Mouse (Mus musculus): ENCODE measurements around the gene Ntrk2. TPM values are rescaled to one million over a fixed set of nuclear protein-coding genes. Genes with fewer than 3 reads are reported as not detected.
A peak's percentile ranks its signal among the peaks of the same experiment; 100 is the strongest.

Gene Ntrk2
- total and polyA plus RNA-seq, 2 experiments from 2014 or later = 160 to 233 TPM

DNA sequence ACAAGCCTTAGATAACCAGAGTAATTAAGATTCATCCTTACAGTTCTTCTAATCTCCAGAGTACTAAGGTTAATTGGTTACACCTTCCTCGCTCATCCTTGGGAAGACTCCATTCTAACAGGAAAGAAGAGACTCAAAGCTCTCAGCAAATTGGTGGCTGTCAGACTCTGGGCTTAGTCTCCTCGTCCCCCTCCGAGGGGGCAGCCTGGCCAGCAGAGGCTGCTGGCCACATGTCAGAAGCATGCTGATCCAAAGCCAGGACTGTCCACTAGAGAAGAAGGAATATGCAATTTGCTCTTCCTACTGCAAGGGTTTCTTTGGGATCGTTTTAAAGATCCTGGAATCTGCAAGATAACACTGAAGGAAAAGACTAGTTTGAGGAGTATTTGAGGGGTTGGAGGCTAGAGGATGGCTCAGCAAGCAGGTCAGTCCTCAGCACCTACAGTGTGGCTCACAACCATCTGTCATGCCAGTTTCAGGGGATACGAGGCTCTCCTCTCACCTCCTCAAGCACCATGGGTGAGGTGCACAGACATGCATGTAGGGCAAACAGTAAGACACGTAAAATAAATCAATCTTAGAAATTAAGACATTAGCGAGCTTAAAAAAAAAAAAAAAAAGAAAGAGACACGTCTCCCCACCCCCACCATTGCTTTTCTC is 60.5 kb downstream of the Ntrk2 start:
- ATAC-seq (0 out of 2 replicates have a peak, but pooled peaks have one; percentile 15), DNase-seq (ENCODE audit: low spot score) (peak; percentile 43)
- H3K4me1 ChIP-seq (ENCODE audit: insufficient read depth, low read length) = no peaks in the 10 kb centered on the region
- H3K4me3 ChIP-seq (ENCODE audit: low read length) = no peak overlapping the region
- 0 out of 2 replicates have a peak, but pooled peaks have one; percentile 14 for TF ChIP-seq CTCF (IDR thresholded peaks at IDR 0.05; ENCODE audit: low read depth)
- WGBS = 69% methylated on average over 8 of the region's 8 CpGs
- H3K27ac ChIP-seq = no peak overlapping the region
- peaks cover 13% of the 10 kb centered on the region; the same call in 1 of the 2 replicates for H3K36me3 ChIP-seq (ENCODE audit: insufficient read depth, low read length)
- no peak overlapping the region for H3K4me2 ChIP-seq (ENCODE audit: low read depth, low read length)
- H3K27me3 ChIP-seq (ENCODE audit: insufficient read depth, low read length) = no peaks in the 10 kb centered on the region
- no peaks in the 10 kb centered on the region for H3K9me3 ChIP-seq (ENCODE audit: low read length)
- no peak overlapping the region for H3K9ac ChIP-seq (replicated peaks; ENCODE audit: low read length)

DNA sequence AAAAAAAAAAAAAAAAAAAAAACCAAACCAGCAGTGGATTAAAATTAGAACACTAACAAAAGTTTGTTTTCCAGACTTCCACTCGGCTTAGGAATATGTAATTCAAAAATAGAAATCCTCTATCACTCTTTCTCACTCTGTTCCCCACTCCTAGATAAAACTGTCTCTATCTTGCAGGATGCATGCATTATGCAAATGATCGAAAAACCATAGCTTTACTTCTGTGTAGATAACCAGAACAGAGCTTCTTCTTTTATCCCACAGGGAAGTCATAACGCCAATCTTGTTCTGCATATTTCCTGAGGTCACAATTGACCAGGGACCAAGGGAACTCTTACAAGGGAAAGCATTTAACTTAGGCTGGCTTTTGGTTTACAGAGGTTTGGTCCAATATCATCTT is 76.1 kb downstream of the Ntrk2 start:
- peaks cover 14% of the 10 kb centered on the region; the same call in 1 of the 2 replicates for H3K36me3 ChIP-seq (ENCODE audit: insufficient read depth, low read length)
- WGBS = 87% methylated on average over 3 of the region's 3 CpGs
- ATAC-seq (no peak), DNase-seq (ENCODE audit: low spot score) (no peak)
- H3K9ac ChIP-seq (replicated peaks; ENCODE audit: low read length) = no peak overlapping the region
- H3K27ac ChIP-seq = no peak overlapping the region
- peaks cover 4% of the 10 kb centered on the region; the same call in 1 of the 2 replicates for H3K4me1 ChIP-seq (ENCODE audit: insufficient read depth, low read length)
- H3K4me2 ChIP-seq (ENCODE audit: low read depth, low read length) = no peak overlapping the region
- no peaks in the 10 kb centered on the region for H3K9me3 ChIP-seq (ENCODE audit: low read length)
- H3K27me3 ChIP-seq (ENCODE audit: insufficient read depth, low read length) = no peaks in the 10 kb centered on the region
- no peak overlapping the region for H3K4me3 ChIP-seq (ENCODE audit: low read length)
- TF ChIP-seq CTCF (IDR thresholded peaks at IDR 0.05; ENCODE audit: low read depth) = no peak

DNA sequence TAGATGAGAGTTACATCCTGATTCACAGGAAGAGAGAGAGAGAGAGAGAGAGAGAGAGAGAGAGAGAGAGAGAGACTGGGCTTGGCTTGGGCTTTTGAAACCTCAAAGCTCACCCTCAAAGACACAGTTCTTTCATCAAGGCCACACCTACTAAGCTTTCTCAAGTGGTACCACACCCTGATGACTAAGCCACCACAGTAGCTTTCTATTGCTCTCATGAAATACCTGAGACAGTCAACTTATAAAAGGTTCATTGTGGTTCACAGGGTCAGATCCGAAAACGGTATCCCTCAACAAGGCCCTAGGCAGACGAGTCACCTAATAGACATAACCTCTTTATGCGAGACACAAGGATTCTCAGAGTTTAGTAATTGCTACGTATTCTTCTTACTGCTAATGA is 76.5 kb downstream of the Ntrk2 start:
- ATAC-seq (no peak), DNase-seq (ENCODE audit: low spot score) (no peak)
- Histone ChIP-seq H3K4me1 (ENCODE audit: insufficient read depth, low read length) (peaks cover 4% of the 10 kb centered on the region; the same call in 1 of the 2 replicates), H3K27me3 (ENCODE audit: insufficient read depth, low read length) (no peaks in the 10 kb centered on the region), H3K9ac (replicated peaks; ENCODE audit: low read length) (no peak overlapping the region), H3K36me3 (ENCODE audit: insufficient read depth, low read length) (peaks cover 14% of the 10 kb centered on the region; the same call in 1 of the 2 replicates), H3K27ac (no peak overlapping the region), H3K4me3 (ENCODE audit: low read length) (no peak overlapping the region), H3K9me3 (ENCODE audit: low read length) (no peaks in the 10 kb centered on the region), H3K4me2 (ENCODE audit: low read depth, low read length) (no peak overlapping the region)
- no peak for TF ChIP-seq CTCF (IDR thresholded peaks at IDR 0.05; ENCODE audit: low read depth)
- 92% methylated on average over 5 of the region's 5 CpGs for WGBS

DNA sequence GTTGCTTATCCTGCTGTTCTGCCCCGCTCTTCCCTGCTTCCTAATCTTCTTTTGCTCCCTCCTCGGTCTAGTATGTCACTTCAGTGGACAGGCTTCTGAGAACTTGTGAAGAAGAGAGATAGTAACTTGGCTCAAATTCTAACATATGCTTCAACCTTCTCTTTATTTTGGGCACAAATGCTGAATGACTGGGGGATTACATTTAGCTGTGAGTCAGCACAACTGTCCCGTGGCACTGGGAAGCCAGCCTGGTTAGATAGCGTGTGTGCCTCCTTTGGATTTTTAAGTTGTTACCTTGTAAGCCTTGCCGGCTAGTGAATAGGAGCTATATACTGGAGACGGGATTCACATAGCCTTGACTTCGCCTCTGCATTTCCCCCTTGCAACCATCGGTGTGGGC is 79.7 kb downstream of the Ntrk2 start:
- H3K4me2 ChIP-seq (ENCODE audit: low read depth, low read length) = no peak overlapping the region
- 77% methylated on average over 8 of the region's 8 CpGs for WGBS
- H3K9me3 ChIP-seq (ENCODE audit: low read length) = no peaks in the 10 kb centered on the region
- H3K9ac ChIP-seq (replicated peaks; ENCODE audit: low read length) = no peak overlapping the region
- no peak overlapping the region for H3K4me3 ChIP-seq (ENCODE audit: low read length)
- H3K4me1 ChIP-seq (ENCODE audit: insufficient read depth, low read length) = peaks cover 4% of the 10 kb centered on the region; the same call in 1 of the 2 replicates
- H3K27ac ChIP-seq = no peak overlapping the region
- no peak for TF ChIP-seq CTCF (IDR thresholded peaks at IDR 0.05; ENCODE audit: low read depth)
- no peak for ATAC-seq
- no peaks in the 10 kb centered on the region for H3K27me3 ChIP-seq (ENCODE audit: insufficient read depth, low read length)
- peaks cover 8% of the 10 kb centered on the region; the same call in 1 of the 2 replicates for H3K36me3 ChIP-seq (ENCODE audit: insufficient read depth, low read length)
- no peak for DNase-seq (ENCODE audit: low spot score)

DNA sequence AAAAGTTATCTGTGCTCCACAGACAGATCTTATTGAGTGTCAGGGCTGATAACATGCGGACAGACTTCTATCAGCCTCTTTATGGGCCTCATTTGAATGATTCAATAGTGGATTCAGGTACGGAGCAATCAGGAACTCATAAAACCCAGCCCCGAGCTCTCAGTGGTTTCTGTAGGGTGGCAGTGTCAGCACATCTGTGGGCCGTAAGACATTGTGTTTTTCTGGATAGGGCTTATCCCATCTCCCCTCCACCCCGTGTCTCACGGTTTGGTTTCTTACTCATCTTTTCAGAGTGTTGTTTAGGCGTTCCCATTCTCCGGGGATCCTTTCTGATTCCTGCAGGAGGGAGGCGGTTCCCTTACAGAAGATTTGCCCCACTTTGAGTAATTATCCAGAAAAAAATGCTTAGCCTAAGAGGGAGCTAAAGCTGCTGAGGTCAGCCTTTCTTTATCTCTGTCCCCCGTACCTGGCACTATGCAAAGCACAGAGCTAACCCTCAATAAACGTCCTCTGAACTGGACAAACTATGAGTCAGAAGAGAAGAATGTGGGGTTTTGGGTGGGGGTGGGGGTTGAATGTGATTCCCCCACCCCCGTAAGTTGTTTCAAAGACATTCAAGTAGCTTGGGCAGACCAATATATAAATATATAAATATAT is 90.0 kb downstream of the Ntrk2 start:
- no peak overlapping the region for H3K27ac ChIP-seq

DNA sequence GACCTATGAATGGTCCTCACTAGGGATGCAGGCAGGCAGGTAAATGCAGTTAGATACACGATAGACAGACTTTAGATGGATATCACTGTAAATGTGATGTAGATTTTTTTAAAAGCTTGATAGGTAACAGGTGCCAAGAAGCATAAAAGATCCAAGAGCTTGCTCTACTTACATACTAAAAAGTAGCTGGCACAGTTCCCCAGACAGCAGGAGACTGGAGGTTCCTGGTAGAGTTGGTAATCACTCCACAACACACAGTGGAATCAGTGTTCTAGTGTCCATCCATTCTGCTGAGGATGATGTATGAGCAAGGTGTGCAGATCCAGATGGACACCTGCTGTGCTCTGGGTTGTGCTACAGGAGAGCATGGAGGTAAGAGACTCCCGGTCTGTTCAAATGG is 93.0 kb downstream of the Ntrk2 start:
- ATAC-seq (no peak), DNase-seq (ENCODE audit: low spot score) (no peak)
- Histone ChIP-seq H3K36me3 (ENCODE audit: insufficient read depth, low read length) (no peaks in the 10 kb centered on the region; the same call in 1 of the 2 replicates), H3K9ac (replicated peaks; ENCODE audit: low read length) (no peak overlapping the region), H3K4me1 (ENCODE audit: insufficient read depth, low read length) (peaks cover 7% of the 10 kb centered on the region; the same call in 1 of the 2 replicates), H3K9me3 (ENCODE audit: low read length) (no peaks in the 10 kb centered on the region), H3K27ac (no peak overlapping the region), H3K4me3 (ENCODE audit: low read length) (no peak overlapping the region), H3K27me3 (ENCODE audit: insufficient read depth, low read length) (no peaks in the 10 kb centered on the region), H3K4me2 (ENCODE audit: low read depth, low read length) (no peak overlapping the region)
- WGBS = 87% methylated on average over 2 of the region's 2 CpGs
- no peak for TF ChIP-seq CTCF (IDR thresholded peaks at IDR 0.05; ENCODE audit: low read depth)

More for the DNA sequence above, 90.0 kb downstream of the Ntrk2 start:
- Histone ChIP-seq H3K27me3 (ENCODE audit: insufficient read depth, low read length) (no peaks in the 10 kb centered on the region), H3K4me1 (ENCODE audit: insufficient read depth, low read length) (no peaks in the 10 kb centered on the region), H3K36me3 (ENCODE audit: insufficient read depth, low read length) (no peaks in the 10 kb centered on the region; the same call in 1 of the 2 replicates), H3K9me3 (ENCODE audit: low read length) (no peaks in the 10 kb centered on the region), H3K9ac (replicated peaks; ENCODE audit: low read length) (no peak overlapping the region), H3K4me3 (ENCODE audit: low read length) (no peak overlapping the region), H3K4me2 (ENCODE audit: low read depth, low read length) (no peak overlapping the region)
- ATAC-seq = no peak
- no peak for TF ChIP-seq CTCF (IDR thresholded peaks at IDR 0.05; ENCODE audit: low read depth)
- DNase-seq (ENCODE audit: low spot score) = no peak
- 77% methylated on average over 12 of the region's 12 CpGs for WGBS
